8 mouse cellular contexts compared by ENCODE assay signal in the genomic region with DNA sequence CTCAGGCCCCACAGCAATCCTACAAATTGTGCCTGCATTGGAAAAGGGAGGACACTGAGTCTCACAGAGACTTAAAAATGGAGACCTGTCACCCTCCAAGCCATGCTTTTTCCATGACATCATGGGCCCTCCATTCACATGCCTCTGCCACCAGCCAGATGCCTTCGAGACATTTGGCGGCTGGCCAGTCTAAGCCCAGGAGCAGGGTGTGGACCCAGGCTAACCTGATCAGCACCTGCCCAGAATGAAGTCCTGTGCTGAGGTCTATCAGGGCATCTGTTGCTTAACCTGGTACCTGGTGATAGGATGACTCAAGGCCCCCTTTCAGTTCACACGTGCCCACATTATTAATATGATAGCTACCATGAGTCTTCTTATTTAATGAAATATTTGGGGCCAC.
A peak's percentile ranks its signal among the peaks of the same experiment; 100 is the strongest.
DNase-seq lines count a peak whose midpoint lies in the region; ATAC-seq lines count a peak whose summit lies in the region.

No protein-coding gene starts in this region.

- intact Hi-C loops in heart, postnatal 36 days (cut with DNase I): no loop called here

- no peak overlapping the region for H3K9ac ChIP-seq in embryonic facial prominence, embryonic 11.5 days (replicated peaks; ENCODE audit: low read length)
- H3K9ac ChIP-seq in forebrain, embryonic 12.5 days: no peak overlapping the region

- H3K4me2 ChIP-seq in embryonic facial prominence, embryonic 11.5 days (ENCODE audit: low read depth, low read length): no peak overlapping the region
- H3K4me2 ChIP-seq in forebrain, embryonic 12.5 days: no peak overlapping the region

- 86% methylated on average over 3 of the region's 3 CpGs for WGBS in embryonic facial prominence, embryonic 11.5 days
- WGBS in embryonic facial prominence, embryonic 10.5 days: 84% methylated on average over 3 of the region's 3 CpGs
- 35% methylated on average over 3 of the region's 3 CpGs for WGBS in forebrain, embryonic 12.5 days

- ATAC-seq in embryonic facial prominence, embryonic 11.5 days (replicated peaks; ENCODE audit: insufficient number of reproducible peaks, low FRiP score, low TSS enrichment, low read depth): peak; percentile 62; the same call in 1 of the 2 replicates
- peak; percentile 84 for ATAC-seq in forebrain, embryonic 12.5 days (ENCODE audit: low FRiP score)
- peak; percentile 70 for ATAC-seq in megakaryocyte progenitor cell, adult 5-6 weeks (replicated peaks; ENCODE audit: poor library complexity)
- no peak for ATAC-seq in erythroid progenitor cell, adult 5-6 weeks (replicated peaks; ENCODE audit: low FRiP score, poor library complexity, severe bottlenecking)

- H3K4me3 ChIP-seq in embryonic facial prominence, embryonic 11.5 days (ENCODE audit: low read depth, low read length): no peak overlapping the region
- H3K4me3 ChIP-seq in embryonic facial prominence, embryonic 10.5 days: no peak overlapping the region
- no peak overlapping the region for H3K4me3 ChIP-seq in forebrain, embryonic 12.5 days (replicated peaks)

- no peak overlapping the region for H3K27ac ChIP-seq in embryonic facial prominence, embryonic 11.5 days (replicated peaks; ENCODE audit: low read depth, low read length)
- no peak overlapping the region for H3K27ac ChIP-seq in embryonic facial prominence, embryonic 10.5 days (replicated peaks)
- H3K27ac ChIP-seq in forebrain, embryonic 12.5 days: peak overlapping the region; percentile 79

- H3K27me3 ChIP-seq in embryonic facial prominence, embryonic 11.5 days (ENCODE audit: control insufficient read depth, insufficient read depth, low read length): no peaks in the 10 kb centered on the region
- H3K27me3 ChIP-seq in embryonic facial prominence, embryonic 10.5 days (replicated peaks; ENCODE audit: low read depth, poor library complexity, severe bottlenecking): no peaks in the 10 kb centered on the region
- H3K27me3 ChIP-seq in forebrain, embryonic 12.5 days: no peaks in the 10 kb centered on the region

- H3K9me3 ChIP-seq in embryonic facial prominence, embryonic 11.5 days (replicated peaks; ENCODE audit: control insufficient read depth, low read length): no peaks in the 10 kb centered on the region
- no peaks in the 10 kb centered on the region for H3K9me3 ChIP-seq in embryonic facial prominence, embryonic 10.5 days
- H3K9me3 ChIP-seq in forebrain, embryonic 12.5 days: no peaks in the 10 kb centered on the region

- DNase-seq in embryonic facial prominence, embryonic 11.5 days (ENCODE audit: low spot score): no peak
- no peak for DNase-seq in embryonic facial prominence, embryonic 10.5 days (ENCODE audit: low spot score)
- peak; percentile 48 to 49 for DNase-seq in heart, postnatal 36 days
- DNase-seq in frontal cortex, adult 2 months (ENCODE audit: extremely low spot score in 1 of 2, low spot score in 1 of 2): no peak
- DNase-seq in ovary, postnatal 36 days (ENCODE audit: low spot score): no peak

- H3K36me3 ChIP-seq in embryonic facial prominence, embryonic 11.5 days (replicated peaks; ENCODE audit: control insufficient read depth, insufficient read depth, low read depth, low read length): no peaks in the 10 kb centered on the region
- H3K36me3 ChIP-seq in embryonic facial prominence, embryonic 10.5 days (replicated peaks): no peaks in the 10 kb centered on the region
- no peaks in the 10 kb centered on the region for H3K36me3 ChIP-seq in forebrain, embryonic 12.5 days (replicated peaks)

- H3K4me1 ChIP-seq in embryonic facial prominence, embryonic 11.5 days (ENCODE audit: control insufficient read depth, insufficient read depth, low read length): no peaks in the 10 kb centered on the region
- H3K4me1 ChIP-seq in embryonic facial prominence, embryonic 10.5 days: peaks cover 16% of the 10 kb centered on the region
- peaks cover 23% of the 10 kb centered on the region for H3K4me1 ChIP-seq in forebrain, embryonic 12.5 days

Comparison
In these comparisons a context has a peak if more than half of its experiments do, and no peak if none do; other contexts are left out.
1. DNase-seq: peak in heart, postnatal 36 days (2 of 2); none in embryonic facial prominence, embryonic 11.5 days (single experiment), embryonic facial prominence, embryonic 10.5 days (single experiment), frontal cortex, adult 2 months (0 of 2) and ovary, postnatal 36 days (single experiment).